Mouse (Mus musculus): ENCODE measurements around the gene Gas2l1.

Gene Gas2l1

DNA sequence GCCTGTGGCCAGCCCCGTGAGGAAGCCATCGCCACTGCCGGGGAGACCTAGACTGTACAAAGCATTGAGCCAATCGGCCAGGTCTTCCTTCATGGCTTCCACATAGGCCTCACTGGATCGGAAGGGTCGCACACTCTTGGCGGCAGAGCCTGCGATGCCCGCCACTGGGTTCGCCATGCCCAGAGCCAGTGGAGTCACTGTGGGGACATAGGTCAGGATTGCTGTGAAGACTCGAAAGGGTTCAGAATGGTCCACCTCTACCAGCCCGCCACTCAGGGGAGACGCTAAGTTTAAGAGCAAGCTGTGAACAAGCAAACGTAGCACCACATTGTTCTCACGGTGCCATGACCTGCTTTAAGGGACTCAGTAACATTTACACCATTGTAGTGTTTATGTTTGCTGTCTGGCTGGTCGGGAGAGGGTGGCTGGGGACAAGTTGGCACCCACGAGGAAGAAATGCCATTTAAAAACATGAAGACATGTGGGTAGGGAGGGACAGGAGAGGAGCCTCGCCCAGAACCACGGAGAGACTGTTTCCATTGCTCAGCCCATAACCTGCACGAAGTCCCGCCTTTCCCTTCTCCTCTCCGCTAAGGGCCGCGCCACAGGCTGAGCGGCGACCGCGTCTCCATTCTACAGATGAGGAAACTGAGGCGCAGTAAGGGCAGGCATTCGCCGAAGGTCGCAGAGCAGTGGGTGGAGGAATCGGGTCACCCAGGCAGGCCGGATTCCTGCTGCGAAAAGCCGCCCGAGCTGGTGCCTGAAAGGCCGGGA, 658 bp downstream of the Gas2l1 start:
- peak; percentile 75 for DNase-seq (ENCODE audit: low read depth, low spot score)

DNA sequence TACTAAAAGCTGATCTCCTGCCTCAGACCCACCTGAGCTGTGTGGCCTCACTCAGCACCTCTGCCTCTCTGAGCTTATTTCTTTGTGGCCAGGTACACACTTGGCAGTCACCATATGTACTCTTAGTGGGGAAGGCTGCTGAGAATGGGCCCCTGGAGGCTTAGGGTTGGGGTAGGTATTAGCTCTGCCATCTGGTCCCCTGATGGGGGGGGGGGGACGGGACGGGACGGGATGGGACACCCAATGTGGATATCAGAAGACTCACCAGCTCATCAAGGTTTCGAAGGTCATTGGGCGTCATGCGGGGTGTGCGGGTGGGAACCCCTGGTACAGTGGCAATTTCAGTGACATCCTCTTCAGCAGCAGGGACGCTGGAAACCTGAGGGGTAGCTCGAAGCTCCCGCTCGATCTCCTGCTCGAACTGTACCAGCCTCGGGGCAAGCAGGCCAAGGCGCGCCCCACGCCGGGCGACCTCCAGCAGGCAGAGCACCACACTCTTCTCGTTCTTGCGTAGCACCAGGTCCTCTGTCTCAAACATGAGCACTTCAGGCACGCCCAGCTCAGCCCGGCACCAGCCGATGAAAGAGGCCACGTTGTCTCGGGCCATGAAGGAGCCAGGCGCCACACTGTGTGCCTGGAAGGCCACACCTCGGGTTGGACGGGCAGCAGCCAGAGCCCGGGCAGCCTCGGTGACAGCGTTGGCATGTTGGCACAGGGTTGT, 1.4 kb downstream of the Gas2l1 start:
- no peak for DNase-seq (ENCODE audit: low read depth, low spot score)

DNA sequence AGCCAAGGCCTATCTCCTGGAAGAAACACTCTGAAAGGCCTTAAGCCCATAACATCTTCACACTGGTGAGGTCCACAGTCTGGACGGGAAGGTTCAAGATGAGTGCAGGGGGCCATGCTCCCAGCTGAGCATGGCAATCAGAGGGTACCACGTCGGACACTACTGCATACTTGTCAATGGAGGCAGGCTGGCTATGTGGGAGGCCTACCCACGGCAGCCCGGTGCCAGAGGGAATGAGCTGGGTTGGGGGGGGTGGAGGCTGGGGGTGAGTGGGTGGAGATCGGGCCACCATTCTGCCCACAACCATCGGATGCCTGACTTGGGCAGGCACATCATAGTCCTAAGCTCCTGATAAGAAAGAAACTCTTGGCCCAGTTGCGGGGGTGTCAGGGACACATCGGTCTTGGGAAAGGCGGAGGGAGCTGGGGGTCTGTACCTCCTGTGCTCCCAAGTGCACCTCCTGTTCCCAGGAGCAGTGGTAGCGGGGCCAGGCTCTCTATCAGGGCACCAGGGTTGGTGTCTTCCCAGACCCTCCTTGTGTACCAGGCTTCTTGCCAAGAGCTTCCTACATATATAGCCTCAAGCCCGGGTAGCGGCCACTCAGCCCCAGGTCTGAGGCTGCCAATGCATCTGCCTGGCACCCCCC, 2.1 kb downstream of the Gas2l1 start:
- no peak for DNase-seq (ENCODE audit: low read depth, low spot score)

DNA sequence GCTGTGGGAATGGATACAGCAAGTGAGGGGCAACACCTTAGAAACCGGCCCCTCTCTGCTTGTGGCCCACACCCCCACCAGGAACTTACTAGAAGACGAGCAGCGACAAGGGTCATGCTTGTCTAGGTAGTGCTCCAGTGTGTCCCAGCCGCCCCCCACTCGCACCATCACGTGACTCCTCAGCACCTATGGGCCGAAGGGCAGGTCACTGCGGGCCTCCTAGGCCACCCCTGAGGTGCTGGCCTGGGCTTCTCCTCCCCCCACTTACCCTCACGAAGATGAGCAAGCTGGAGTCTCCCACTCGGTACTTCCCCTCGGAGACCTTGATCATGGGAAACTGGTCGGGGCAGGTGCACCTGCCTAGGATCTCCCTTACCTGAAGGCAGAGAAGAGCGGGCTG, 2.8 kb downstream of the Gas2l1 start:
- DNase-seq (ENCODE audit: low read depth, low spot score) = no peak

DNA sequence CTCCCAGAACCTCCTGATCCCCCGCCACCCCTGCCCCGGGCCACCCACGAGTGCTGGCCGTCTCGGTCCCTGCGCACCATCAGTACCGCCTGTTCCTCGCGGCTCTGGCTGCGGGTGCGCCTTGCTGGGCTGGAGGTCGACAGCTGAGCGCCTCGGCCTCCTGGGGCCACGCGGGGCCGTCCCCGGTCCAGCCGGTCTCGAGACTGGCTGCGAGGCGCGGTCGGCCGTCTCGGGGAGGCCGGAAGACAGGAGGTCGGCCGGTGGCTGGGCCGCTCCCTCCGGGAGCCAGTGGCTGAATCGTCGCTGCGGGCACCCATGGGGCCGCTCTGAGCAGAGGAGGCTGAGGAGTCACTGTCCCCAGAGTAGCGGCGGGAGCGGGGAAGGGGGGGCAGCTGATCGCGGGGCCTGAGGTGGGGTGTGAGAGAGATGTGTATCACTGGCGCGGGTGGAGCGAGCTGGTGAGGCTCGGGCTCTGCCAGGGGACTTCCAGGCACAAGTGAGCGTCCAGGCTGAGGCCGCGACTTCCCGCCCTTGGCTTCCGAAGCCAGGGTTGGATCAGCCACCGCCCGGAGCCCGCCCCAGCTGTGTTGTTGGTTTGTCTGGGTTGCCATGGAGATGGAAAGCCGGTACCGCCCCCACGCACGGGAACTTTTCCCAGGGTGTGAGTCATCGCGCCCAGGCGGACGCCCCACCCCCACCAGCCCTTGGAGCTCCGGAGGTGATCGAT, 3.6 kb downstream of the Gas2l1 start:
- peak; percentile 95 for DNase-seq (ENCODE audit: low read depth, low spot score)

DNA sequence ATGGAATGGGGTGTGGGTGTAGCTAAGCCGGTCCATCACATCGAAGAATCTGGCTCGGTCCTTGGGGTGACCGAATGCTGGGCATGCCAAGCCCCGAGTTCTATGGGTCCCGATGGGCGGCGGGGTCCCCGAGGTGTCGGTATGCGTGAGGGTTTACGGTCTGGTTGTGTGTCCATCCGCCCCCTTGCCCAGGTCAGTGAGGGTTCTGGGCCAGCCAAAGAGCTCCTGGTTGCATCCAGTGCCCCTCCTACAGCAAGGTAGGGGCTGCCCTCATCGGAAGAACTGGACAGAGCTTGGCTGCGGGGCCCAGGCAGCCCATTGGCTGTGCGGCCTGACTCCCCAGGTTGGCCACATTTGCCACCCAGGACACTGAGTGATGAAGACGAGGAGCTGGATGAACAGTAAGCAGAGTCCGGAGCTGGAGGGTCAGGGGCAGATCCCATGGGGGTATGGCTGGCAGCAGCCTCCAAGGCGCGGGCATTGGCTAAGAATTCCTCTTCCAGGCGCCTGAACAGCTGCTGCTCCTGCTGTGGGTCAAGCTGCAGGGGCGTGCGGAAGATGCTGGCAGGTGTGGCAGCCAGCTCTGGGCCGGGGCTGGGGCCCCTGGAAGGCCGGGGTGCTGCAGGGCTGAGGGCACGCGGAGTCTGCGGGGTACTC, 4.2 kb downstream of the Gas2l1 start:
- DNase-seq (ENCODE audit: low read depth, low spot score) = no peak

DNA sequence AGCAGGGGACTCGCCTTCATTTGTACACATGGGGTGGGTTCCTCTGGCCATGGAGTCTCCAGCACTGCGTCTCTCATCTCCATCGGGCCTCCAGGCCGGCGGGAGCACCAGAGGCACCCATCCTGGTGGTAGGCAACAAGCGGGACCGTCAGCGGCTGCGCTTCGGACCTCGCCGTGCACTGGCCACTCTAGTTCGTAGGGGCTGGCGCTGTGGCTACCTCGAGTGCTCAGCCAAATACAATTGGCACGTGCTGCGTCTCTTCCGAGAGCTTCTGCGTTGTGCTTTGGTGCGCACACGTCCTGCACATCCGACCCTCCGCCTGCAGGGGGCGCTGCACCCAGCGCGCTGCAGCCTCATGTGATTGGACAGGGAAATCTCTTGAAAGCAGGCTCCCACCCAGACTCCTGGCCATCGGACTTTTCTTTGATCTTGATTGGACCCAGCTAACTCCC, 5.4 kb downstream of the Gas2l1 start:
- peak; percentile 83 for DNase-seq (ENCODE audit: low read depth, low spot score)

DNA sequence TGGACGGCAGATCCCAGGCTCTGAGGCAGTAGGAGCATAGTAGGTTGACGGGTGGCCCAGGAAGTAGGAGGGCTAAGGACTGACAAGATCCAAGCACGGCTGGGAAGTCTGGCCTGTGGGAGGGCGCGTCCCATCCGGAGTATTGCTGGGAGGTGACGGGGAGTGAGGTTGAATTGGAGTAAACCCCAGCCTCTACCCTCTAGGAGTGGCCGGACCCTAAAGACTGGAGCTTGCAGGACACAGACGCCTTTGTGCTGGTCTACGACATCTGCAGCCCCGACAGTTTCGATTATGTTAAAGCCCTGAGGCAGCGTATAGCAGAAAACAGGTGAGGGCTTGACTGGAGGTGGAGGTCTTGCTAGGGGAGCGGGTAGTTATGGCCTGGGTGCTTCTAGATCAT, 5.9 kb downstream of the Gas2l1 start:
- no peak for DNase-seq (ENCODE audit: low read depth, low spot score)

DNA sequence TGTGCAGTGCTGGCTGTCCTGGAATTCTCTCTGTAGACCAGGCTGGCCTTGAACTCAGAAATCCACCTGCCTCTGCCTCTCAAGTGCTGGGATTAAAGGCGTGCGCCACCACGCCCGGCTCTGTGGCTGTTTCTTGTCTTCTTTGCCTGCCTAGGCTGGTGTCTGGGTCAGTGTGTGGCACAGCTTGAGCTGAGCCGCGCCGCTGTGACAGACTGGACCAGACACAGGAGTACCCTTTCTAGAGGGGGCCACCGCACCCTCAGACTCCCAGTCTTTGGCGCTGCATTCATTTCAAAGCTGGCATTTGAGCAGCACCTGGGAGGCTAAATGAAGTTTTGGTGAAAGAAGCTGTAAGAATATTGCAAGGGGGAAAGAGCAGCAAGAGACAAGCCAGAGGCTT, 6.3 kb downstream of the Gas2l1 start:
- no peak for DNase-seq (ENCODE audit: low read depth, low spot score)

DNA sequence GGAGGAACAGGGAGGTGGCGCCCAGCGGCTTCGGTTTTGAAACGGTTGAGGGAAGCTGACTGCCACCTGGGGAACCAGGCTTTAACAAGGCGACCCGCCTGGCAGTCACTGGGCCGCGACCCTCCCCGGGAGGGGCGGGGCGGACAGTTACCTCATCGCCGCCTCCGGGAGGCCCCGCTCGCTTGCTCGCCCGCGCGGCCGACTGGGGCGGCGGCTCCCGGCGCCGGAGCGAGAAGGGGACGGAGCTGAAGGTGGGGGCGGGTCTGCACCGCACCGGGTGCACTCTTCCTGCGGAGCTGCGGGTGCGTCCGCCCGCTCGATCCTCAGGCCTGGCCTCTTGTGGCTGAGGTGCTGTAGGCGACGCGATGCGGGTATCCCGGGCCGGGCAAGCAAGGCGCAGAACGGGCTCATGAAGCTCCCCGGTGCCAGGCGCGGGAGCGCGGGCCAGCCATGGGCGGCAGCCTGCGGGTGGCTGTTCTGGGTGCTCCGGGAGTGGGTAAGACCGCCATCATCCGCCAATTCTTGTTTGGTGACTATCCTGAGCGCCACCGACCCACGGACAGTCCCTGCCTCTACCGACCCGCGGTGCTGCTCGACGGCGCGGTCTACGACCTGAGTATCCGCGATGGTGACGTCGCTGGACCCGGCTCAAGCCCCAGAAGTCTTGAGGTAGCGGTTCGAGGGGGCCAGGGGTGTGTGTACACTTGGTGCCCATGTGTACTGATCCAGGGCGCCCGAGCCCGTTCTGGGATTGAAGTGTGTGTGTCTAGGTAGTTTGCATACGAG, 7.1 kb downstream of the Gas2l1 start, which contains the start of gene Rasl10a:
TSS of gene Rasl10a (plus strand) at position 273 of the 786 bp plus-strand sequence.
- no peak for DNase-seq (ENCODE audit: low read depth, low spot score)

DNA sequence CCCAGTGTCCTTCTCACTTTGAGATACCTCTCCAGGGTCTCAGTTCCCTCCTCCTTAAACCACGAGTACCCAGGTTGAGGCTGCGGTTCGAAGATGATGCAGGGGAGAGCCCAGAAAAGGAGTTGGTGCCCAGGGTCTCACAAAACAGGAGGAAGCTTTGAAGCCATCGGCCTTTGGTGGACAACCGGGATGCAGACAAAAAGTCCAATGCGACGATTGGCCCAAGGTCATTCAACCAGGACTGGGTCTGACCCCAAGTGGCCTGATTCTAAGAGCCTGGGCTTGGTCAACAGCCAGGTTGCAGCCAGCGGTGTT, 7.6 kb downstream of the Gas2l1 start:
- DNase-seq (ENCODE audit: low read depth, low spot score) = no peak

DNA sequence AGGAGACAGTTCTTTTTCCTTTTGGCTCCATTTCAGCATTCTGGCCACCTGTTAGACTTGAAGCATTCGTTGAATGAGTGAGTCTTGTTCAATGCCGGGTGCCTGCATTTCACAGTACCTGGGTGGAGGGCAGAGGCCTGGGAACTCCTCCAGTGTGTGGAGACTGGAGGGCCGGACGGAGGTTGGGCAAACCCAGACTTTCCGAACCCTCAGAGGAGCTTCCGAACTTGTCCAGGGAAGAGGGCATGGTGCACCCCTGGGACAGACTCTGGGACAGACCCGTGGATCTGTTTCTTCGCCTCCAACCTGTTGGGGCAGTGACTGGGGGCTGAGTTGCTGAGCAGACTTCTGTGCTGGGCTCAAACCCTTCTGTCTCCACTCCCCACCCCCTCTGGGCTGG, 8.1 kb downstream of the Gas2l1 start:
- DNase-seq (ENCODE audit: low read depth, low spot score) = no peak

DNA sequence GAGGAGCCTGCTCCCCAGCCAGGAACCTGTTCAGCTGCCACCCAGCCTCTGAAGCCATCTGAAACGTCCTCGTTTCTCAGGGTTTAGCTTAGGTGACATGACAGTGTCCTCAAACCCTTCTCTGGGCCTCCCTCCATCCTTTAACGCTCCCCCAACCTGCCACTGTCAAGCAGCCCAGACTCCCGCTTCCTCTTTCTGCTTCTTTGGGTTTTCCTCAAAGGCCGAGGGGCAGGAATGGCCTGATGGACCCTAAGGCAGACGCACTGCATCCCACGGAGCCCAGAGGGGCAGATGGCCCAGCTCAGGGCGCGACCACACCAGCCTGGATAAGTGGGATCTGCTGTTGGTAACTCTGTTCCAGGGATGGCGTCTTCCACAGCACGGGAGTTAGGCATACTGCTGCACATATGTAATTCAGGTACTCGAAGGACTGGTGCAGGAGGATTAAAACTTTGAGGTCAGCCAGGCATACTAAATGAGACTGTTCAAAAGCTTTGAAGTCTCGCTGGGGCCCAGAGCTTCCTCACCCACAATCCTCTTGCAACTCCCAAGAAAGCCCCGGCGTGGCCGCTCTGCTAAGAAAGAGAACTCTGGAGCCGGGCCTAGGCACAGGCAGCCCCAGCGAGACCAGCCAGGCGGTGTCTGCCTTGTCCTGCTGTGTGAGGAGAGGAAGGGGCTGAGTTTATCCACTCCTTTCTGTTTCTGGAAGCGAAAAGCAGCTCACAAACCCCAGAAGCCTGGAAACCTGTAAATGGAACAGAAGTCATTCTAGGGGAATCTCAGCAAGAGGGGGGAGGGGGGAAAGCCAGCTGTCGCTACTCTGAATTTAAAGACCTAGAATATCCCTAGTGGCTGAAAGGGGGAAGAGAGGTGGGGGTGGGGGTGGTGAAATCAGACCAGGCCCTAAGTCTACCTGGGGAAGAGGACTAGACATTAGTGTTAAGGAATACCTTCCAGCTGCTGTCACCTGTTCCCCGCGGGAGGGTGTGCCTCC, 8.9 kb downstream of the Gas2l1 start:
- DNase-seq (ENCODE audit: low read depth, low spot score) = no peak

DNA sequence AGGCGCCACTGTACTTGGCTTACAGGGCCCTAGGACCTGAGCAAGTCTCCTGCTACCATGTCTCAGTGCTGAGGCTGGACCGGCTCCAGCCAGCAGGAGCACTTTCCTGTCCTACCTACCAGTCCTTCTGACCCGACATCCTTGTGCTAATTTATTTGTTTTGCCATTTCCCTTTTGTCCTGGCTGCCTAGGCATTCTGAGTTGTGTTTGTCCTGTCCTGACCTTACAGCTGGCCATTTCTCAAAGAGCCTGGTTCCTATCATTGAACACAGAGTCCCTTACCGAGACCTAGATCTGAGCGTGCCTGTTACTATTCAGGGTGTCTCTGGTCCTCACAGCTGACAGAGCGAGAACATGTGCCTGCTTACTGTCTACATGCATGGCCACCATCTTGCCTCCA, 10.3 kb downstream of the Gas2l1 start:
- no peak for DNase-seq (ENCODE audit: low read depth, low spot score)

DNA sequence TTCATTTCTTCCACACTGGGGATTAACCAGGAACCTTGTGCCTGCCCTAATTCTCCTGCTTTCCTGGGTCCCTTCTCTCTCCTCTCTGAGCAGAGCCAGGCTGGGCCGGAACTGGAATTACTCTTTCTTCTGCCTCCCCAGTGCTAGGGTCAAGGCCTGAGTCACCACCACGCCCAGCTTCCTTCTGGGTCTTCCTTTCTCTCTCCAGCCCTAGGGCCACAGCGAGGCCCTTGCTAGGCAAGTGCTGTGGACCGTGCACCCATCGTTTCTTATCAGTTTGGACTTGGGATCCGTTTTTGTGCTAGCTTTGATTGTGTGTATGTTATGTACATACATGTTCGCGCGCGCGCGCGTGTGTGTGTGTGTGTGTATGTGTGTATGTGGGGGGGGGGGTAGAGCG, 11.0 kb downstream of the Gas2l1 start:
- peak; percentile 62 for DNase-seq (ENCODE audit: low read depth, low spot score)

DNA sequence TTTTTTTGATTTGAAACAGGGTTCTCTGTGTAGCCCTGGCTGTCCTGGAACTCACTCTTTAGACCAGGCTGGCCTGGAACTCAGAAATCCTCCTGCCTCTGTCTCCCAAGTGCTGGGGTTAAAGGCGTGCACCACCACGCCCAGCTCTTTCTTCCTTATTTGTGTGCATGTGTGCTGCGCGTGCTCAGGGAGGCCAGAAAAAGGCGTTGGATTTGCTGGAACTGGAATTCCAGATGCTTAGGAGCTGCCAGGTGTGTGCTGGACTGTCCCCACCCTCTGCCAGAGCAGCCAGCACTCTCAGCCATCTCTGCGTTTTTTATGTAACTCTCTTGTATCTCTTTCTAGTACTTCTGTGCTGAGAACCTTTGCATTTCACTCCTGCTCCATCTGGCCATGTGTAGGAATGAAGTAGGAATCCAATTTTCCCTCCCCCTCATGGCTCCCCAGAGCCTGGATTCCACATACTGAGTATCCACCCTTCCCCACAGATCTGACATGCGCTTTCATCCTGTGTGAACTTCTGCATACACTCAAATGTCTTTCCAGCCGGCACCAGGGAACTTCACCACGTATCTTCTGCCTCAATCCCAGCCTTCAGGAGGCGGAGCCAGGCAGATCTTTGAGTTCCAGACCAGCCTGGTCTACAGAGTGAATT, 12.8 kb downstream of the Gas2l1 start:
- DNase-seq (ENCODE audit: low read depth, low spot score) = peak; percentile 68

DNA sequence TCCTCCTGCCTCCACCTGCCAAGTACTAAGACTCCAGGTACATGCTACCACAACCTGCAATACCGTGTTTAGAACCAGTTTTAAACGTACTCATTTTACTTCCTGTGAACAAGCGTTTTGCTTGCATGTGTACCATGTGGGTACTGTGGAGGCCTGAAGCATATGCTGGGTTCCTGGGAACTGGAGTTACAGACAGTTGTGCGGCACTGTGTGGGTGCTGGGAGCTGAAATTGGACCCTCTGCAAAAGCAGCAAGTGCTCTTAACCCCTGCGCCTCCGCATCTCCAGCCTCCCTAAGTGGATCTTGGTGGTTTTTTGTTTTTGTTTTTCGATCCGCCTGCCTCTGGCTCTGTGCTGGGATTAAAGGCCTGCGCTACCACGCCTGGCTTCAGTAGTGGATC, 13.5 kb downstream of the Gas2l1 start:
- no peak for DNase-seq (ENCODE audit: low read depth, low spot score)

DNA sequence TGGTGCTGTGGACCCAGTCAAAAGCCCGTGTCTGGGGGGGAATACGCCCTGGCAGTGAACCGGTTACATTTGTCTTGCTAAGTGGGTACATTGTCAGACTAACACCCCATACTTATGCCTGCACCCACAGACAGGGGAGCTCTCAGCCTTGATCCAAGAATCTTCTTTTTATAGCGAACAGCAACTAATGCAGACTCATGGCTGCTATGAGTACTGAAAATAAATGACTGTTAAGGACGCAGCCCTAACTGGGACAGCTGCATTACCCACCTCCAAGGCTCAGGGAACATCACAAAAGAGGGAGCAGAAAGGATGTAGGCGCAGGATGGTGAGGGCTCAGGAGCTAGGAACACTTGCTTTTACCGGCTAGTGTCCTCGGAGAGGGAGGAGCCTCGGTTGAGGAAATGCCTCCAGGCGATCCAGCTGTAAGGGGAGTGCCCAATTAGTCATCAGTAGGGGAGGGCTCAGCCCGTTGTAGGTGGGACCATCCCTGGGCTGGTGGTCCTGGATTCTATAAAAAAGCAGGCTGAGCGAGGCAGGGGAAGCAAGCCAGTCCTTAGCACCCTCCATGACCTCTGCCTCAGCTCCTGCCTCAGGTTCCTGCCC, 18.7 kb downstream of the Gas2l1 start:
- peak; percentile 83 for DNase-seq (ENCODE audit: low read depth, low spot score)

Measured in R1 (cell line).